8 mouse cellular contexts compared by ENCODE assay signal in the genomic region with DNA sequence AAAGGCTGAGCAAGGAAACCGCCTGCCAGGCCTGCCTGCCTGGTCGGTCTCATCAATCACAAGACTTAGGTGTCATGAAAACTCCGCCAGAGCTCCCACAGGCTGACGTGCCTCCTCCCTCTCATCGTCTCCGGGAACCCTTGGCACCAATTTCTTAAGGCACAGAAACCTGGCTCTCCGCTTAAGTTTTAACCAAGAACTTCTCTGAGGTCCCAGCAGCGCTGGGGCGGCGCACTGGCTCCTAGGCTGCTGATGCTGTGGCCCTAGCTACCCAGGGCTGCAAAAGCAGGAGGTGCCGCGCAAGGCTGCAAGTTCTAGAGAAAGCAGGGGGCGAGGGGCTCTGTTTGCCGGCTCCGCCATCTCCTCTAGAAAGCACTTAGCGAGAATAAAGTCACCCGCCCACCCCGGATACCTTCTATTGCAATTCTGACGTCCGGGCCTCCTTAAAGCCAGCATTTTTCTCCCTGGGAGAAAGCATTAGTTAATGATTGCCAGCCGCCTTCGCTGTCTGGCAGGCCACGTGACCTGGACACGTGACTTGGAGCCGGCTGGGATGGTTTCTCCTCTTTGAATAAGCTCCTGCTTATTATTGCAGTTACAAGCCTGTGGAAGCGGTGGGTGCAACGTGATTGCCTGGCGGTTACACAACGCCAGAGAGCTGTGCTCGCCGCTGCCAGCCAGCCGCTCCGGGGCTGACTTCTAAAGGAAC. TPM values are rescaled to one million over a fixed set of nuclear protein-coding genes. Genes with fewer than 3 reads are reported as not detected.
A peak's percentile ranks its signal among the peaks of the same experiment; 100 is the strongest.
DNase-seq lines count a peak whose midpoint lies in the region; ATAC-seq lines count a peak whose summit lies in the region.

Gm42791 (minus strand) TSS at position 442 of the 709 bp plus-strand sequence.

- H3K9me3 ChIP-seq in intestine, embryonic 16.5 days (ENCODE audit: control insufficient read depth, low read length), result no peaks in the 10 kb centered on the region

- H3K36me3 ChIP-seq in intestine, embryonic 16.5 days (ENCODE audit: control insufficient read depth, insufficient read depth, low read length), result no peaks in the 10 kb centered on the region

- peak within 1 kb of the TSS; percentile 83 for H3K4me2 ChIP-seq in intestine, embryonic 16.5 days (ENCODE audit: low read depth, low read length)

- DNase-seq in adrenal gland, adult 8-10 months, result peak; percentile 95
- DNase-seq in embryo, embryonic 9.5 days (ENCODE audit: extremely low spot score), result peak; percentile 87
- peak; percentile 77 to 89 for DNase-seq in gastrocnemius, postnatal 4 days (ENCODE audit: low spot score in 2 of 2)
- DNase-seq in left cerebral cortex, postnatal 25 days (ENCODE audit: low spot score in 2 of 2), result peak; percentile 96
- peak; percentile 89 for DNase-seq in mesoderm, embryonic 11.5 days (ENCODE audit: low read depth, low spot score)
- DNase-seq in right cerebral cortex, postnatal 36 days (ENCODE audit: low spot score in 2 of 2), result peak; percentile 94 to 95
- peak; percentile 82 to 93 for DNase-seq in urinary bladder, postnatal 4 days (ENCODE audit: low spot score in 2 of 2)

- H3K4me1 ChIP-seq in intestine, embryonic 16.5 days (ENCODE audit: control insufficient read depth, insufficient read depth, low read length), result peaks cover 14% of the 10 kb centered on the region

- intact Hi-C loops in left cerebral cortex, postnatal 25 days (cut with DNase I), result loop anchor here (2.0 kb wide), 1 partner anchor 28 kb away; no protein-coding TSS in a partner anchor

- H3K27ac ChIP-seq in intestine, embryonic 16.5 days (ENCODE audit: low read length), result peak within 1 kb of the TSS; percentile 95

- no peaks in the 10 kb centered on the region for H3K27me3 ChIP-seq in intestine, embryonic 16.5 days (replicated peaks; ENCODE audit: control insufficient read depth, insufficient read depth, low read length)

- peak; percentile 91 for ATAC-seq in intestine, embryonic 16.5 days

- H3K9ac ChIP-seq in intestine, embryonic 16.5 days (ENCODE audit: low read depth, low read length), result peak within 1 kb of the TSS; percentile 80

- WGBS in intestine, embryonic 16.5 days, result under 1% methylated on average over 33 of the region's 33 CpGs

- H3K4me3 ChIP-seq in intestine, embryonic 16.5 days (ENCODE audit: low read length), result peak within 1 kb of the TSS; percentile 62

RNA-seq across cellular contexts. Expression of gene Gm42791, which starts in this region (rescaled TPM):
- total RNA-seq in adrenal gland, adult 8-10 months (2022), result 1 to 10 TPM; 1.7 to 6.9 (median 5.2) TPM
- 1 to 10 TPM; 1.5 to 3.6 TPM for total RNA-seq in gastrocnemius, postnatal 4 days (2021)
- 0.80 and 1.0 TPM in 2 replicates for polyA plus RNA-seq in intestine, embryonic 16.5 days (2015; fragmentation: Nextera tagmentation; extraction: Ambion mirVana)
- 10 to 100 TPM; 17.8 to 18.5 TPM for total RNA-seq in left cerebral cortex, postnatal 25 days (2021)

Comparison
In these comparisons a context has a peak if more than half of its experiments do, and no peak if none do; other contexts are left out.
1. Peak in every context shown above with its lines: DNase-seq, ATAC-seq, H3K4me3 ChIP-seq and H3K27ac ChIP-seq.